Mouse (Mus musculus): ENCODE results near the gene Lum.

The Lum gene

DNA sequence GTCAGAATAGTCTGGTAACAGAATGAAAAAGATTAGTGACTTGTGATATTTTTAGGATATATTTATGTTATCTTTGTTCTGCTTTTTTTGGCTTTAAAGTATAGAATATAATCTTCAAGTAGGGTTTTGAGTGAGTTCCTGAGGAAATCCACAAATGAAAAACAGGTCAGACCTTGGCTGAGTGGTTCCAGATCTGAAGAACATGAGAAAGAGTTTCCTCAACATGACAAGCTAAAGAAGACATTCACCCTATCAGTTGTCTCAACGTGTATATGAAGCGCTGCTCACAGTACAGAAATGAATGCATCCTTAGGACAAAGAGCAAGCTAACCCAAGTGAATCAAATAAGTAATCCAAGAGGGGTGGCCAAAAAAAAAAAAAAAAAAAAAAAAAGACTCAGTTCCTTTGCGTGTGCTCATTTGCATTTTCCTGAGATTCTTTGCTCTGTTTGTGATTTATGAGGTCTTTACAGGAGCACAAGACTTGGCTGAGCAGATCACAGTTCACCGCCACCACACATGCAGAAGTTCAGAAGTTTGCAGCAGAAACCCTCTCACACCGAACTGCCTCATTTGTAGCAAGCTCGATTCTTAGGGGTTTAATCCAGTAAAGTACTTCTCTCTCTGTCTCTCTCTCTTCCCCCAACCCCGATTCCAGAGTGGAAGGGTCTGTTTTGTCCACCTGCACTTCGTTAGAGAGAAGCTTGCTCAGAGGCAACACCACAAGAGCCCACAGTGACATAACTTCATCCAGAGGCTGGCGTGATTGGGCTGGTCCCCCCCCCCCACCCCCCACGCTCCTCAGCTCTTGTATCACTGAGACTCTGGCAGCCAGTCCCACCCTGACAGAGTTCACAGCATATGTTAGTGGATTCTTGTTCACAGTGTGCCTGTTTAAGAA lies at the start of gene Lum:
Gene Lum (plus strand): TSS at position 172 of the 900 bp plus-strand sequence.
- in situ Hi-C loops (cut with MboI; ENCODE audit: low sequenced_read_pairs): no loop called here

DNA sequence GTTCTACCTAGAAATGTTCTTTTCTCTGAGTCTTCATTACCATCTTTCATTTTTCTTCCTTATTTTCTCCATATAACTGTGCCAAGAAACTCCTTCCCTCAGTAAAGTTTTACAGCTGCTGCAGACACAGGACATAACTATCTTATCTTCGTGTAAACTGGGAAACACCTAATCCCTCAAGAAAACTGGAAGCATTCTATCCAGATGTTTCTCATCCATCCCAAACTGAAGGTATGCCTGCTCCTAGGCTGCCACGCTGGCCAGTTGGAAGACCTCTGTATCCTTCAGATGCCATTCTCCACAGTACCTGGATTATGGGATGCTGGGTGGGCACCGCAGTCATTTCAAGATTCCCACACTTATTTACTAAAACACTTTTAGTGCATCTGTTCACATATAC lies 41.6 kb upstream of the Lum start:
- in situ Hi-C loops (cut with MboI; ENCODE audit: low sequenced_read_pairs): no loop called here

DNA sequence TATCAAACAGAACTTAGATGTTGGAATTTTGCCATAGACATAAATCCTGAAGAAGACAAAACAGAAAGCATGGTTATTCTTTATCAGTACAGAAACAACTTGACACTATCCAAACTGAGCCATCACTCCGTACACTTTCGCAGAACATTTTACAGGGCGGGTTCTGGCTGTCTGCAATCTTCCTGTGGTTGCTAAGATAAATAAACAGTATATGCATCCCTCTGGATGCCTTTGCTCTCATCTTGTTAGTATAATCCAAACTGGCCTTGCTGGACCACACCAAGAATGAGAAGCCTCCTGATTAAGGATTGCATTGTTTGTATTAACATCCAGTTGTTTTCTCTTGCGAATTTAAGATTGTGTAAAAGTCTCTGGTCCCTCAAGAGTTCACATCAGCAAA lies 29.2 kb upstream of the Lum start:
- in situ Hi-C loops (cut with MboI; ENCODE audit: low sequenced_read_pairs): no loop called here

DNA sequence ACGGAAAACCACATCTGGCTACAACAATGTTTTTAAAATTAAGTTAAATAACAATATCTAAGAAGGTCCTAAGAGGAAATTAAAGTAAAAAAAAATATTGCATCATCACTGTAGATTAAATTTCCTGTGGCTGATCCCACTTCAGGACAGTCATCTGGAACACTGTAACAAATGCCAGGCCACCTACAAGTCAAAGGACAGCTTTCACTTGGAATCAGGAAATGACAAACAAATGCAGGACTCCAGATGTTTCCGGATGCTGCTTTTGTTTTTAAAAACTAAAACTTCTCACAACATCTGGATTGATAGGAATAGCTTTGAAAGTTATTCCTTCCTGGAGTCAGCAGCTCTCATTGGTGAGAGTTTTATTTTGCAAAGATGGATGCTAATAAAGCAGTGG lies 28.0 kb upstream of the Lum start:
- in situ Hi-C loops (cut with MboI; ENCODE audit: low sequenced_read_pairs): no loop called here

DNA sequence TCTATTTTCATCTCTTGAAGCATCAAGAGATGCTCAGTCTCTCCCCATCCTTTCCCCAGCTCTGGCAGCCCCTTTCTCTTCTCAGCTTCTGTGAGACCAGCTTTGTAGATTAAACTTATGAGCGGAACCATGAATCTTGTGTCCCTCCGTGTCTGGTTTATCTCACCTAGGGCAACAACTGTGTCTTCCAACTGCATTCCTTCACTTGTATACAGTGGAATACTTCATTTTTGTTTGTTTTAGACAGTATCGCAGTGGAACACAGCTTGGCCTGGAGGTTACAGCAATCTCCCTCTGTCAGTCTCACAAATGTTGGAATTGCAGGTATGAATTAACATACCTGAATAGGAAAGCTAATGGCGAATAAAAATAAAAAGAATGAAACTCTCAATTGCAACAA lies 26.7 kb upstream of the Lum start:
- in situ Hi-C loops (cut with MboI; ENCODE audit: low sequenced_read_pairs): no loop called here

DNA sequence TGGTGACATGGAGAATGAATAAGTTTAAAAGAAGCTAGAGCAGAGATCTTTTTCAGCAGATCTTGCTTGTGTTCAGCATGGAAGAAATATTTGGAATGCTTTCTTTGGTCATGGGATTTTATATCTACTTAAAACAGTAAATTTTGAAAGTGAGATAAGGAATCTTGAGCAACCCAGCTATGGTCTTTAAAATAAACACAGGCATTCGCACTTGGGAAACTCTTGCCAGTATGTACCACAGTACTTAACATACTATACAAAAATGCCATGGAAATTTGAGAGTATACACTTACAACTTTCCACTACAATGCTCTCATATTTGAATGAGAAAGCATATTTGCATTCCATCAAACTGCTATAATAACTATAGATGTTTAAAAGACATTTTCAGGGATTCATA lies 17.2 kb upstream of the Lum start:
- in situ Hi-C loops (cut with MboI; ENCODE audit: low sequenced_read_pairs): no loop called here

DNA sequence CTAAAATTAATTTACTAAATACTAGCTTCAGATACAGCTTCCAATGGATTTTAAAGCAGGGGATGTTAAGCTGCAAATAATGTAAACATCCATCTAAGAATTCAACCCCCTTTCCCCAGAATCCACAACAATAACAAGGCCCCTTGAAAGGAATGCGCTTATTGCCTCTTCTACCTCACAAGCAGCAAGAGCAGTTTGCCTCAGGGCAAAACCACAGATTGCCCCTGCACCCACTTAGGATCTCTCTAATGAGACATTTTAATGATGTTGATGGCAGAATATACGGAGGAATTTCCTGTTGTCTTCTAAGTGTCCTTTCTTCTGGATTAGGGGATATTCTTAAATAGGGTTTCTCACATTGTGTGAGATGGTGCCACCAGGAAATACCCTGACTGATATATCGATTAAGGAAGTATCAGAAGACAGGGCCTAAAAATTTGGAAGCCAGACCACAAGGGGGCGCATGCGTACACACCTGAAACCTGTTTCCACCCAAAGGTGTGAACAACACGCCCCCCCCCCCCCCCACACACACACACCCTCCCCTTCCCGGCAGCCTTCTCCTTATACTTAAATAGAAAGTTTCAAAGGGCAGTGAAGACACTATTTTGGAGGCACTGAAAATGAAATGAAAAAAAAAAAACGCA lies 2.7 kb downstream of the Lum start:
- in situ Hi-C loops (cut with MboI; ENCODE audit: low sequenced_read_pairs): no loop called here

DNA sequence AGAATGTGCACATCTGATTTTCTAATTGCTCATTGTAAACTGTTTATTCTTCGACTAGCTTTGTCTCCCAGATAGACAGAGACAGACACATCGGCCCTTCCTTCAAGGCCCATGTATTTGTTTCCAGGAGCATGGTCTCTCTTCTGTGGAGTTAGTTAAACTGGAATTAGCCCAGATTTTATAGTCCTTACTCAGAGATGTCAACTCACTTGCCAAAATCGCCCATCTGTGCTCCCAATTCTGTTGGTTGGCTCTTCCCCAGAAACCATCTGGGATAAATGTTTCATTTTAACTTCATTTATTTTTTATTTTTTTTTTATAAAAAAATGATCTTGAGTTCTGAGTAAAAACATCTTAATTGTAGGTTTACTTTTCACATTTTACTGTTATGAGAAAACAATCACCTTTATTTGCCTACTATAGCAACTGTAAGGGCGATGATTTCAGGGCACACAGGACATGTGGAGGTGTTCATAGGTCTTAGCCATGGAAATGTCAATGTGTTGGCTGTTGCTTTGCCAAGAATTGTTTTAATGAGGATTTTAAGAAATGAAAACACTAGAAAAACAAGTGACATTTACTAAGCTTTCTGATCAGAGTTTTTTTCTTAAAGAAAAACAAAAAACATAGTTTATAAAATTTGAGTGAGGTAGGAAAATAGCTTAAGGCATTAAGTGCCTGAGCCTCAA lies 17.8 kb downstream of the Lum start:
- in situ Hi-C loops (cut with MboI; ENCODE audit: low sequenced_read_pairs): no loop called here

DNA sequence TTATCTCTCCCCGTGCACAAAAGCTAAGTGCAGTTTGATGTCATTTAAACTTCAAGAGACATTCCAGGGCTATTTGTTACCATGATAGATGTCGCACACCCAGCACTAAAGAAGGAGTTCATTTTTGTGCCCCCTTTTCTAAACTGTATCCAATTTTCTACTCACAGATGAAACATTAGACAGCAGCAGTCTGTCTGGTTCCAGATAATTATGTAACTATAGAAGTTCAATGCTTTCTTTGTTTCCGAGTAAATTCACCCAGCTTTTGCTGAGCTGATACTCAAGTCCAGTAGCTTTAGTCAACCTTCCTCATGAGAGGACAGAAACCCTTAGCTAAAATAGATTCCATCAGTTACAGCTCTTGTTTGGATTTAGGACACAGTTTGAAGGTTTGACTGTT lies 19.2 kb downstream of the Lum start:
- in situ Hi-C loops (cut with MboI; ENCODE audit: low sequenced_read_pairs): no loop called here

DNA sequence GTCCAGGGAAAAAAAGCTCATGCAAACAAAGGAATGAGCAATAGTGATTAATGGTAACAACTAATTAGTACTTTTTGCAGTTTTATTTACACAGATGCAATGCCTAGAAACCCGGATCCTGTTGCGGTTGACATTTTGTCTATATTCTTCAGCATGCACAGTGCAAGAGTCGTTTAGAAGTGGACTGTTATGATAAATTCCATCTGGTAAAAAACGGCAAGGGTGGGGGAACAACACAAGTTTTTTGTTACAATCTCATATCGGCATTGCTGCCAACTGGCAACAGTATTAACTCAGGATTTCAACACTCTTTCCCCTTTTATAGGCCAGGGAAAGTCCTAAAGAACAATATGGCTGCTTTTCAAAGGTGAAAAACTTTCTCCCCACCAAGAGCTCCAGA lies 22.2 kb downstream of the Lum start:
- in situ Hi-C loops (cut with MboI; ENCODE audit: low sequenced_read_pairs): no loop called here

DNA sequence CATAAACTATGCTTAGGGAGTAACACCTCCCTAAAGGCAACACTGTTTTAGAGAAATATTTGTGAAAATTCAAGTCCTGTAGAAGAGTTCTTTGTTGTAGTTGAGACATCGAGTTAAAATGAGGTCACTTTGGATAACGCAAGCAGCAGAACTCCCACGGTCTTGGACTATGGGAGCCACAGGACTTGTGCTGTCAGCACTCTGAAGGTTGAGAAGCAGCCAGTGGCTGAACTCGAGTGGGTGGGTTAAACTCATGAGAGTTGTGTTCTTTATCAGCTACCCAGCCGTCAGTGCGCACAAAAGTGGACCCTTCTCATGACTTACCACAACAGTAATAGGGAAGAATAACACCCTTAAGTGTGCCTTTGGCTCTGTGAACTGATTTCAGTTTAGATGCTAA lies 24.6 kb downstream of the Lum start:
- in situ Hi-C loops (cut with MboI; ENCODE audit: low sequenced_read_pairs): no loop called here

DNA sequence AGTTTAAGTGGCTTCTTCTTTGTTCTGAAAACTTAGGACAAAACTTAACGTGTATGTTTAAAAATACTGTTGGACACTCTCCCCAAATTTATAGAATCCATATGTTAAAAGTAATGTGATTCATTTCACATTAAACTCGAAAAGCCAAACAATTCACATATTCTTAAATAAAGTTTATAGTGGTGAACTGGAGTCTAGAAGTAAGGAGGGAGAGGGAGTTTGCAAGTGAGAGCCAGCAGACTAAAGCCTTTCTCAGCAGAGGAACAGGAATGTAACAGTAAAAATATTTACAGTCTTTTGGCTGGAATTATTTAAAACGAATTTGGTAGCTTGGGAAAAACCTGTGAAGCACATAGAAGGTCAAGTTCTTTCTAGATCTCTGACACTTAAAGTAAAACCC lies 26.1 kb downstream of the Lum start:
- in situ Hi-C loops (cut with MboI; ENCODE audit: low sequenced_read_pairs): no loop called here

DNA sequence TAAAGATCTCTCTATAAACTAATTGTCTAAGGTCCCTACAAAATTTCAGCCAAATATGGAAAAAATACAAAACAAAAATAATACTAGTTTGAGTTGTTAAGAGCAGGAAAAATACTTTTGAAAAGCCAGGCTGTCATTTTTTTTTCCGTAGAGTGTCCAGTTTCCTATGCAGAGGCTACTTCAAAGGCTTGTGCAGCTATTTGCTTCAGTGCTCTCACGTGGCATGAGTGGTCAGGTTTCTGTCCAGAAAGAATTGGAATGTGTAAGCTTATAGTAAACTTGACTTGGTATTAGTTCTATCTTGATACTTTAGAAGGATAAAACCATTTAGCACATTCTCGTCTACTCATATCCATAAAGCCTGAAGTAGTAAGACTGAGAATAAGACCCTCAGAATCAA lies 26.8 kb downstream of the Lum start:
- in situ Hi-C loops (cut with MboI; ENCODE audit: low sequenced_read_pairs): no loop called here

DNA sequence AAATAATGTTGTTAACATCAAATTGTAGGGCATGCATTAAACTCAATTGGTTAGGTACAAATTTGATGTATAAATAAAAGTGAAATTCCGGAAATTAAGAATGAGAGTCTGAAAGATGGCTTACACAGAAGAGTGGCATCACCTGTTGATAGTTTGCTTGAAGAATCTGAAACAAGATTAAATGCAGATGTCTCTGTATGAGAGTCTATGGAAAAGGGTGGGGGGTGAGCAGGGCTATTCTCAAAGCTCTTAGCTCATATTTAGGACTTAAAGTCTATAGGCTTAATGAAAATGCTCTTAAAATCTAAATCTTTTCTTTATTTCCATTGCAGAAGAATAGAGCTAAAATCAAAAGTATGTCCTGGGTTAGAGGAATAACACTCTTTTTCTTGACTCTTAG lies 30.8 kb downstream of the Lum start:
- in situ Hi-C loops (cut with MboI; ENCODE audit: low sequenced_read_pairs): no loop called here

DNA sequence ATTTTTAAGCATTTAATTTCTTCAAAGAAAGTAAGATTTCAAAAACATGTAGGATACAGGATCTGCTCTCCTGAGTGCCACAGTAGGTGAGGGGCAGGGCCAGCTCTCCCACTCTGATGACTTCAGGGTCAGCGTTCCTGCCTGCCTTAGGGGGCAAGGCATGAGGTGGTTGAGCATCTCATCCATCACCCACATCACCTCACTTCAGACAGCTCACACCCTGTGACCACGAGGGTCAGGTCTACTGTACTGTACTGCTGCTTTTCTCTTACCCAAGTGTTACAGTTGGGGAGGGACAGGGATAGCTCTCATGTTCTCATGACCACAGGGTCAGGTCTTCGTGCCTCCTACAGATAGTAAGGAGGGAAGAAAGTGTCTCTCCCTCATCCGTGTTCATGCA lies 36.8 kb downstream of the Lum start:
- in situ Hi-C loops (cut with MboI; ENCODE audit: low sequenced_read_pairs): no loop called here

DNA sequence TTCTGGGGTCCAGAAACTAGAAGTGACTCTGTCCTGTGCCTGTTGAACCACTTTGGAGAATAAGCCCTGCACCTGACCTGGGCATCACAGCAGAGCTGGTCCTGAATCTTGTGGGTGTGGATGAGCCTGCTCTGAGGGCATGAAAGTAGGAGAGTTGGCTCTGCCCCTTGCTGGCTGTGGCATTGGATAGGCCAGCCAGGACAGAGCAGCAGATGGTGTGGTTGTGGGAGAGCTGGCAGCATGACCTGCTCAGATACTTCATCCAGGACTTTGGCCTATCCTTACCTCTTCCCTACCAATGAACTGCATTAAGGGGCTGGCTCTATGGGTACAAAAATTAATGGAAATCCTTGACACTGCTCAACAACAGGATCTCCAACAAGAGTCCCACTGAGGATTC lies 38.3 kb downstream of the Lum start:
- in situ Hi-C loops (cut with MboI; ENCODE audit: low sequenced_read_pairs): no loop called here

DNA sequence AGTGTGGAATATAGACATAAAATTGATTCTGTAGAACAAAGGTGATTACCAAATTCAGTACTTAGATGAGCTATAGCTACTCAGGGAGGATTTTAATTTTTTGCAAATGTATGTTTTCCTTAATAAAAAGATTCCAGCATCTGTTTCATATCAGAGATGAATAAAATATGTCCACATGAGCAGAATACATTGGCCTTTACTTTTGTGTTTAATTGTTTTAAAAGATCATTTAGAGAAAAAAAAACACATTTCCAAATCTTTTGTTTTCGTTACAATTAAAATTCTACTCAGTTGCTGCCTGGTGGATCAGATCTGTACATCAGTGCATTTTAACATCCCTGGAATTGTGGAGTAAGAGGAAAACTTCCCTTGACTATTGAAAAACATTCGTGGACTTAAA lies 41.7 kb downstream of the Lum start, which contains the start of gene Kera:
Gene Kera (plus strand): TSS at position 301 of the 400 bp plus-strand sequence.
- in situ Hi-C loops (cut with MboI; ENCODE audit: low sequenced_read_pairs): no loop called here

All from CH12F3 (cell line).